17 mouse cellular contexts compared by ENCODE assay signal in genomic region chr1:131816886-131817285, GRCm38 (mm10). TPM values are rescaled to one million over a fixed set of nuclear protein-coding genes. Genes with fewer than 3 reads are reported as not detected.
DNase-seq lines count a peak whose midpoint lies in the region; ATAC-seq lines count a peak whose summit lies in the region.
"Had no signal": no experiment of that assay in that cellular context is flagged by ENCODE, and none has a peak within 500 bp of the region (broad histone marks: within the 10 kb centered on the region; RNA-seq: fewer than 3 reads in every experiment).

No protein-coding gene starts in this region.

- DNase-seq in heart, adult 11 months: peak; percentile 88
- peak; percentile 23 for DNase-seq in left cerebral cortex, postnatal 4 days
- DNase-seq in left cerebral cortex, postnatal 36 days (ENCODE audit: low spot score in 2 of 2): no peak
- no peak for DNase-seq in adrenal gland, postnatal 14 days
- DNase-seq: adrenal gland, adult 2 months; adrenal gland, postnatal 36 days; cerebellum, adult 11-12 months; cerebellum, adult 8-10 months; cerebellum, adult 9-11 months; cerebellum, postnatal 25 days; forebrain, postnatal 0 days had no signal

- WGBS in heart, embryonic 12.5 days: 80% methylated on average over 6 of the region's 6 CpGs

- no peaks in the 10 kb centered on the region for H3K36me3 ChIP-seq in heart, embryonic 12.5 days
- H3K36me3 ChIP-seq: embryonic facial prominence, embryonic 10.5 days; embryonic facial prominence, embryonic 12.5 days; forebrain, embryonic 15.5 days had no signal

- H3K27me3 ChIP-seq in heart, embryonic 12.5 days (replicated peaks): peaks cover 7% of the 10 kb centered on the region
- H3K27me3 ChIP-seq: embryonic facial prominence, embryonic 12.5 days; forebrain, embryonic 13.5 days; forebrain, embryonic 15.5 days had no signal

- intact Hi-C loops in left cerebral cortex, postnatal 4 days (cut with DNase I): no loop called here
- intact Hi-C loops in left cerebral cortex, postnatal 36 days (cut with DNase I): no loop called here

- no peak overlapping the region for H3K9ac ChIP-seq in heart, embryonic 12.5 days
- H3K9ac ChIP-seq: embryonic facial prominence, embryonic 12.5 days; forebrain, embryonic 13.5 days; forebrain, embryonic 15.5 days; forebrain, postnatal 0 days had no signal

- H3K27ac ChIP-seq in heart, embryonic 12.5 days (ENCODE audit: poor library complexity, severe bottlenecking): no peak overlapping the region
- H3K27ac ChIP-seq: embryonic facial prominence, embryonic 10.5 days; embryonic facial prominence, embryonic 12.5 days; forebrain, embryonic 13.5 days; forebrain, embryonic 15.5 days had no signal

- ATAC-seq in heart, embryonic 12.5 days (ENCODE audit: insufficient number of reproducible peaks, low FRiP score): no peak
- ATAC-seq: forebrain, embryonic 13.5 days; forebrain, embryonic 15.5 days; forebrain, postnatal 0 days had no signal

- H3K4me3 ChIP-seq in heart, embryonic 12.5 days: no peak overlapping the region
- H3K4me3 ChIP-seq: embryonic facial prominence, embryonic 10.5 days; embryonic facial prominence, embryonic 12.5 days; forebrain, embryonic 13.5 days; forebrain, embryonic 15.5 days had no signal

- 0 out of 2 replicates have a peak, but pooled peaks cover 3% of the 10 kb centered on the region for H3K4me1 ChIP-seq in heart, embryonic 12.5 days (replicated peaks)
- H3K4me1 ChIP-seq: embryonic facial prominence, embryonic 10.5 days; embryonic facial prominence, embryonic 12.5 days; forebrain, embryonic 13.5 days had no signal

- peaks cover 7% of the 10 kb centered on the region for H3K9me3 ChIP-seq in heart, embryonic 12.5 days (replicated peaks)
- H3K9me3 ChIP-seq: embryonic facial prominence, embryonic 10.5 days; embryonic facial prominence, embryonic 12.5 days; forebrain, embryonic 15.5 days had no signal

- no peak overlapping the region for H3K4me2 ChIP-seq in heart, embryonic 12.5 days
- H3K4me2 ChIP-seq: embryonic facial prominence, embryonic 12.5 days; forebrain, embryonic 13.5 days; forebrain, embryonic 15.5 days had no signal

RNA-seq across cellular contexts. Expression of gene Slc41a1, which starts 10.4 kb away (rescaled TPM):
- 7.8 and 10.2 TPM in 2 replicates for polyA plus RNA-seq in heart, embryonic 12.5 days (2016; fragmentation: Nextera tagmentation; extraction: Ambion mirVana)
- total RNA-seq in left cerebral cortex, postnatal 4 days (2021): 10 to 100 TPM; 32.8 to 35.8 TPM
- 10 to 100 TPM; 42.8 to 51.5 TPM for total RNA-seq in left cerebral cortex, postnatal 36 days (2021)
- 35.2 and 52.6 TPM in 2 replicates for total RNA-seq in adrenal gland, postnatal 14 days (2021)

RNA-seq across cellular contexts. Expression of gene Pm20d1, which starts 19.7 kb away (rescaled TPM):
- 1.3 and 1.7 TPM in 2 replicates for polyA plus RNA-seq in heart, embryonic 12.5 days (2016; fragmentation: Nextera tagmentation; extraction: Ambion mirVana)
- total RNA-seq in left cerebral cortex, postnatal 4 days (2021): under 1 TPM; 0.34 to 0.56 TPM
- 1 to 10 TPM; 1.5 to 2.2 TPM for total RNA-seq in left cerebral cortex, postnatal 36 days (2021)
- 15.1 and 22.9 TPM in 2 replicates for total RNA-seq in adrenal gland, postnatal 14 days (2021)
- total RNA-seq: MEL had no signal

RNA-seq across cellular contexts. Expression of gene Rab29, which starts 50.1 kb away (rescaled TPM):
- 12.4 and 13.2 TPM in 2 replicates for polyA plus RNA-seq in heart, embryonic 12.5 days (2016; fragmentation: Nextera tagmentation; extraction: Ambion mirVana)
- total RNA-seq in left cerebral cortex, postnatal 4 days (2021): 1 to 10 TPM; 6.8 to 7.5 TPM
- total RNA-seq in left cerebral cortex, postnatal 36 days (2021): 1 to 10 TPM; 6.9 to 7.1 TPM
- total RNA-seq in adrenal gland, postnatal 14 days (2021): 14.7 and 19.1 TPM in 2 replicates

Comparison
In these comparisons a context has a peak if more than half of its experiments do, and no peak if none do; other contexts are left out.
1. DNase-seq: peak in heart, adult 11 months (single experiment) and left cerebral cortex, postnatal 4 days (single experiment); none in left cerebral cortex, postnatal 36 days (0 of 2) and adrenal gland, postnatal 14 days (single experiment).